Mouse (Mus musculus) midbrain, embryonic 10.5 days (tissue): ENCODE measurements around the gene Med16. TPM values are rescaled to one million over a fixed set of nuclear protein-coding genes. Genes with fewer than 3 reads are reported as not detected.
"Not testable (repeated sequence)": the region's sequence is repeated elsewhere in the genome, so short reads cannot be mapped to it uniquely, and the experiment has no call there.

ENCODE experiments used
- DNase-seq: peaks from one replicate; pipeline ENCODE4 v3.0.0-alpha.2; 2017; ENCODE audit warnings: low spot score
- H3K27ac ChIP-seq: fragments of 300-500 bp; sonication (generic); replicated peaks from 2 replicates; pipeline ENCODE4 v1.5.1; 2016; ENCODE audit warnings: mild to moderate bottlenecking
- H3K27me3 ChIP-seq: fragments of 300-500 bp; sonication (generic); 2 replicates; pipeline ENCODE4 v1.6.1; 2016; ENCODE audit warnings: low read depth, mild to moderate bottlenecking; ENCODE audit not compliant: poor library complexity, severe bottlenecking
- H3K36me3 ChIP-seq: fragments of 300-500 bp; sonication (generic); 2 replicates; pipeline ENCODE4 v1.6.1; 2016; ENCODE audit warnings: mild to moderate bottlenecking, moderate library complexity
- H3K4me1 ChIP-seq: fragments of 300-500 bp; sonication (generic); 2 replicates; pipeline ENCODE4 v1.6.1; 2016
- H3K4me3 ChIP-seq: fragments of 300-500 bp; sonication (generic); 2 replicates; pipeline ENCODE4 v1.5.1; 2016; ENCODE audit warnings: mild to moderate bottlenecking, moderate library complexity
- H3K9me3 ChIP-seq: fragments of 300-500 bp; sonication (generic); replicated peaks from 2 replicates; pipeline ENCODE4 v1.6.1; 2016; ENCODE audit warnings: mild to moderate bottlenecking
- WGBS: fragments of 180-500 bp; shearing (Covaris S2); methylation state at CpG from one replicate; pipeline ENCODE4 v1.1.7; 2016; 5-methylcytosine and 5-hydroxymethylcytosine counted together
- polyA plus RNA-seq: library from polyadenylated mRNA; unstranded; fragments of >200 nt; fragmentation: Nextera tagmentation; extraction: Ambion mirVana; gene quantifications from 2 replicates; pipeline ENCODE4 v1.2.1, GENCODE M21; 2016

Med16 gene
- polyA plus RNA-seq, 1 experiment from 2014 or later, result 69.8 TPM

- not testable (repeated sequence) for H3K9me3 ChIP-seq, DNase-seq, H3K36me3 ChIP-seq, H3K4me3 ChIP-seq, H3K27ac ChIP-seq
- Histone ChIP-seq H3K4me1 (peaks cover 26% of the 10 kb centered on the region), H3K27me3 (peaks cover 55% of the 10 kb centered on the region)
- 84% methylated on average over 3 of the region's 3 CpGs for WGBS
Measured at GRCm38 (mm10) chr10:79884938-79885337, 23.8 kb downstream of the Med16 start.

- Histone ChIP-seq H3K27ac (no peak overlapping the region), H3K4me3 (no peak overlapping the region), H3K9me3 (no peaks in the 10 kb centered on the region), H3K4me1 (peaks cover 30% of the 10 kb centered on the region), H3K36me3 (no peaks in the 10 kb centered on the region), H3K27me3 (peaks cover 58% of the 10 kb centered on the region)
- WGBS, result 78% methylated on average over 4 of the region's 4 CpGs
- DNase-seq, result no peak
Measured at GRCm38 (mm10) chr10:79884446-79884845, 24.3 kb downstream of the Med16 start.

- H3K27me3 ChIP-seq, result peaks cover 62% of the 10 kb centered on the region
- WGBS, result 14% methylated on average over 22 of the region's 22 CpGs
Measured at GRCm38 (mm10) chr10:79883297-79884084, 25.2 kb downstream of the Med16 start.

GRCm38 (mm10) chr10:79881981-79882380, 26.7 kb downstream of the Med16 start:
- DNase-seq, result no peak
- Histone ChIP-seq H3K4me3 (peak overlapping the region; percentile 32), H3K27ac (no peak overlapping the region; the same call in 1 of the 2 replicates), H3K4me1 (peaks cover 42% of the 10 kb centered on the region), H3K36me3 (no peaks in the 10 kb centered on the region), H3K9me3 (no peaks in the 10 kb centered on the region), H3K27me3 (peaks cover 64% of the 10 kb centered on the region)
- 9% methylated on average over 22 of the region's 22 CpGs for WGBS

More at GRCm38 (mm10) chr10:79883297-79884084, 25.2 kb downstream of the Med16 start:
- DNase-seq, result peak; percentile 81
- no peaks in the 10 kb centered on the region for H3K36me3 ChIP-seq
- peak overlapping the region; percentile 20; the same call in 1 of the 2 replicates for H3K4me3 ChIP-seq
- H3K27ac ChIP-seq, result no peak overlapping the region
- H3K4me1 ChIP-seq, result peaks cover 32% of the 10 kb centered on the region
- no peaks in the 10 kb centered on the region for H3K9me3 ChIP-seq

GRCm38 (mm10) chr10:79880721-79881120, 28.0 kb downstream of the Med16 start:
- H3K9me3 ChIP-seq, result no peaks in the 10 kb centered on the region
- H3K36me3 ChIP-seq, result no peaks in the 10 kb centered on the region
- 20% methylated on average over 9 of the region's 9 CpGs for WGBS
- H3K4me3 ChIP-seq, result no peak overlapping the region
- H3K27me3 ChIP-seq, result peaks cover 65% of the 10 kb centered on the region
- H3K4me1 ChIP-seq, result peaks cover 44% of the 10 kb centered on the region
- no peak overlapping the region for H3K27ac ChIP-seq
- no peak for DNase-seq

- no peaks in the 10 kb centered on the region for H3K9me3 ChIP-seq
- H3K4me1 ChIP-seq, result peaks cover 56% of the 10 kb centered on the region
- H3K36me3 ChIP-seq, result no peaks in the 10 kb centered on the region
- DNase-seq, result no peak
- peaks cover 64% of the 10 kb centered on the region for H3K27me3 ChIP-seq
- H3K27ac ChIP-seq, result 0 out of 2 replicates have a peak overlapping the region, but pooled peaks have one; percentile 14
- no peak overlapping the region for H3K4me3 ChIP-seq
- WGBS, result 54% methylated on average over 3 of the region's 3 CpGs
Measured at GRCm38 (mm10) chr10:79879527-79879926, 29.2 kb downstream of the Med16 start.

GRCm38 (mm10) chr10:79877757-79878156, 31.0 kb downstream of the Med16 start:
- WGBS, result 52% methylated on average over 12 of the region's 12 CpGs
- Histone ChIP-seq H3K36me3 (0 out of 2 replicates have a peak, but pooled peaks cover 2% of the 10 kb centered on the region), H3K4me1 (peaks cover 63% of the 10 kb centered on the region), H3K27me3 (peaks cover 46% of the 10 kb centered on the region), H3K4me3 (no peak overlapping the region), H3K27ac (no peak overlapping the region), H3K9me3 (no peaks in the 10 kb centered on the region)
- no peak for DNase-seq

GRCm38 (mm10) chr10:79877174-79877573, 31.5 kb downstream of the Med16 start:
- Histone ChIP-seq H3K27me3 (peaks cover 41% of the 10 kb centered on the region), H3K36me3 (peaks cover 8% of the 10 kb centered on the region; the same call in 1 of the 2 replicates), H3K27ac (no peak overlapping the region), H3K4me3 (no peak overlapping the region), H3K4me1 (peaks cover 63% of the 10 kb centered on the region), H3K9me3 (no peaks in the 10 kb centered on the region)
- no peak for DNase-seq
- WGBS, result 52% methylated on average over 1 of the region's 1 CpGs

GRCm38 (mm10) chr10:79874290-79874862, 34.3 kb downstream of the Med16 start, which contains the start of the genes Prtn3 and Plppr3:
Gene Prtn3 (plus strand): TSS chr10:79874476.
Gene Plppr3 (minus strand): TSS chr10:79874634.
- no peaks in the 10 kb centered on the region for H3K9me3 ChIP-seq
- WGBS, result under 1% methylated on average over 57 of the region's 57 CpGs
- H3K36me3 ChIP-seq, result peaks cover 34% of the 10 kb centered on the region
- peaks cover 52% of the 10 kb centered on the region for H3K4me1 ChIP-seq
- peaks cover 13% of the 10 kb centered on the region for H3K27me3 ChIP-seq
- peak; percentile 87 for DNase-seq
- peak within 1 kb of the TSS; percentile 82 for H3K4me3 ChIP-seq
- H3K27ac ChIP-seq, result peak within 1 kb of the TSS; percentile 96

- peak; percentile 56 for DNase-seq
- Histone ChIP-seq H3K9me3 (no peaks in the 10 kb centered on the region), H3K36me3 (peaks cover 40% of the 10 kb centered on the region), H3K27ac (peak overlapping the region; percentile 96), H3K4me3 (peak overlapping the region; percentile 82), H3K4me1 (peaks cover 51% of the 10 kb centered on the region), H3K27me3 (peaks cover 9% of the 10 kb centered on the region; the same call in 1 of the 2 replicates)
- WGBS, result 2% methylated on average over 26 of the region's 26 CpGs
Measured at GRCm38 (mm10) chr10:79873715-79874289, 34.9 kb downstream of the Med16 start.

GRCm38 (mm10) chr10:79873313-79873712, 35.4 kb downstream of the Med16 start:
- 23% methylated on average over 6 of the region's 6 CpGs for WGBS
- Histone ChIP-seq H3K27me3 (peaks cover 9% of the 10 kb centered on the region; the same call in 1 of the 2 replicates), H3K4me1 (peaks cover 51% of the 10 kb centered on the region), H3K9me3 (no peaks in the 10 kb centered on the region), H3K36me3 (peaks cover 43% of the 10 kb centered on the region), H3K4me3 (peak overlapping the region; percentile 82), H3K27ac (peak overlapping the region; percentile 96)
- no peak for DNase-seq

GRCm38 (mm10) chr10:79872862-79873261, 35.9 kb downstream of the Med16 start:
- 36% methylated on average over 3 of the region's 3 CpGs for WGBS
- H3K27ac ChIP-seq, result peak overlapping the region; percentile 96; the same call in 1 of the 2 replicates
- no peak for DNase-seq
- H3K36me3 ChIP-seq, result peaks cover 46% of the 10 kb centered on the region
- no peaks in the 10 kb centered on the region for H3K9me3 ChIP-seq
- H3K27me3 ChIP-seq, result peaks cover 9% of the 10 kb centered on the region; the same call in 1 of the 2 replicates
- H3K4me1 ChIP-seq, result peaks cover 49% of the 10 kb centered on the region
- peak overlapping the region; percentile 82 for H3K4me3 ChIP-seq
